Mouse (Mus musculus) liver, adult 2 months (tissue): Measurements from ENCODE around the gene Sypl. TPM values are rescaled to one million over a fixed set of nuclear protein-coding genes. Genes with fewer than 3 reads are reported as not detected.

Source experiments
- DNase-seq: peaks from one replicate; pipeline ENCODE4 v3.0.0-alpha.2; 2011; ENCODE audit warnings: low read depth, low spot score; ENCODE audit errors: extremely low read depth
- H3K27ac ChIP-seq: fragments of 200-500 bp; replicated peaks from 2 replicates; pipeline ENCODE4 v1.5.1; 2012; ENCODE audit warnings: low read depth, mild to moderate bottlenecking, control low read depth, inconsistent platforms, low read length; ENCODE audit not compliant: insufficient read depth
- H3K27me3 ChIP-seq: fragments of 200-500 bp; 2 replicates; pipeline ENCODE4 v1.6.1; 2012; ENCODE audit warnings: mild to moderate bottlenecking, moderate library complexity, low read length, inconsistent platforms; ENCODE audit not compliant: control insufficient read depth, insufficient read depth
- H3K36me3 ChIP-seq: fragments of 200-500 bp; 2 replicates; pipeline ENCODE4 v1.6.1; 2012; ENCODE audit warnings: low read length, inconsistent platforms; ENCODE audit not compliant: control insufficient read depth, insufficient read depth
- H3K4me1 ChIP-seq: fragments of 200-500 bp; 2 replicates; pipeline ENCODE4 v1.6.1; 2011; ENCODE audit warnings: low read length; ENCODE audit not compliant: control insufficient read depth, insufficient read depth
- H3K4me3 ChIP-seq: fragments of 200-500 bp; 2 replicates; pipeline ENCODE4 v1.5.1; 2011; ENCODE audit warnings: low read depth, mild to moderate bottlenecking, control low read depth, low read length, moderate library complexity; ENCODE audit not compliant: insufficient read depth
- H3K79me2 ChIP-seq: fragments of 200-500 bp; 2 replicates; pipeline ENCODE4 v1.6.1; 2012; ENCODE audit warnings: inconsistent platforms, mild to moderate bottlenecking, low read length, moderate library complexity; ENCODE audit not compliant: control insufficient read depth, insufficient read depth
- H3K9ac ChIP-seq: fragments of 200-500 bp; 2 replicates; pipeline ENCODE4 v1.6.1; 2012; ENCODE audit warnings: low read depth, mild to moderate bottlenecking, control low read depth, inconsistent platforms, low read length
- CTCF ChIP-seq: fragments of 200-500 bp; IDR thresholded peaks from 2 replicates; pipeline ENCODE4 v1.5.1; 2011; ENCODE audit warnings: low read depth, low read length, control low read depth
- POLR2A ChIP-seq: fragments of 200-500 bp; IDR thresholded peaks from 2 replicates; pipeline ENCODE4 v1.6.1; 2011; ENCODE audit warnings: low read length, control low read depth; ENCODE audit not compliant: insufficient read depth; ENCODE audit errors: extremely low read depth
- WGBS: fragments of 180-500 bp; shearing (Covaris S2); methylation state at CpG from one replicate; pipeline ENCODE4 v1.1.7; 2018; 5-methylcytosine and 5-hydroxymethylcytosine counted together
- polyA plus RNA-seq: library from polyadenylated mRNA; depleted of rRNA; stranded (reverse); fragments of >200 nt; gene quantifications from 2 replicates; pipeline ENCODE4 v1.2.3, GENCODE M21; 2012
- total RNA-seq: library from RNA; depleted of rRNA; stranded (reverse); fragments of >200 nt; gene quantifications from 2 replicates; pipeline ENCODE4 v1.2.3, GENCODE M21; 2014

Sypl gene
- total and polyA plus RNA-seq, 2 experiments = 38.6 to 48.4 TPM

DNA sequence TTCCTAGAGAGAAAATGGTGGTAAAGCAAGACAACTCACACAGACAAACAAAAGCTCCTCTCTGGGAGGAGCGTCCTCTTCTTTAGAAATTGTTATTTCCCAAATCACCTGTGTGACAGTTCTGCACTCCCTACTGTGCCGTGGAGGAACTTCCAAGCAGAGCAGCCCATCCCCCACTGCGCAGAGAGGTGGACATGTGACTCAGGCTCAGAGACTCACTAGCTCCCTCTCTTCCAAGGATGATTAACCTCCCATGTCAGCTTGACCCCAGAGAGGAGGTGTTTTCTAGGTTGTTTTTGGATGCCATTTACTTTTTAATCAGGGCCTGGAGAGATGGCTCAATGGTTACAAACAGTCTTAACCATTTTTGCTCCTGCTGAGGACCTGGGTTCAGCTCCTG, 29.4 kb upstream of the Sypl start:
- Histone ChIP-seq H3K27ac (no peak overlapping the region), H3K4me3 (no peak overlapping the region), H3K79me2 (no peaks in the 10 kb centered on the region), H3K9ac (no peak overlapping the region), H3K4me1 (peaks cover 6% of the 10 kb centered on the region; the same call in 1 of the 2 replicates), H3K36me3 (no peaks in the 10 kb centered on the region), H3K27me3 (no peaks in the 10 kb centered on the region)
- TF ChIP-seq CTCF (no peak), POLR2A (no peak)
- 54% methylated on average over 3 of the region's 3 CpGs for WGBS
- no peak for DNase-seq

DNA sequence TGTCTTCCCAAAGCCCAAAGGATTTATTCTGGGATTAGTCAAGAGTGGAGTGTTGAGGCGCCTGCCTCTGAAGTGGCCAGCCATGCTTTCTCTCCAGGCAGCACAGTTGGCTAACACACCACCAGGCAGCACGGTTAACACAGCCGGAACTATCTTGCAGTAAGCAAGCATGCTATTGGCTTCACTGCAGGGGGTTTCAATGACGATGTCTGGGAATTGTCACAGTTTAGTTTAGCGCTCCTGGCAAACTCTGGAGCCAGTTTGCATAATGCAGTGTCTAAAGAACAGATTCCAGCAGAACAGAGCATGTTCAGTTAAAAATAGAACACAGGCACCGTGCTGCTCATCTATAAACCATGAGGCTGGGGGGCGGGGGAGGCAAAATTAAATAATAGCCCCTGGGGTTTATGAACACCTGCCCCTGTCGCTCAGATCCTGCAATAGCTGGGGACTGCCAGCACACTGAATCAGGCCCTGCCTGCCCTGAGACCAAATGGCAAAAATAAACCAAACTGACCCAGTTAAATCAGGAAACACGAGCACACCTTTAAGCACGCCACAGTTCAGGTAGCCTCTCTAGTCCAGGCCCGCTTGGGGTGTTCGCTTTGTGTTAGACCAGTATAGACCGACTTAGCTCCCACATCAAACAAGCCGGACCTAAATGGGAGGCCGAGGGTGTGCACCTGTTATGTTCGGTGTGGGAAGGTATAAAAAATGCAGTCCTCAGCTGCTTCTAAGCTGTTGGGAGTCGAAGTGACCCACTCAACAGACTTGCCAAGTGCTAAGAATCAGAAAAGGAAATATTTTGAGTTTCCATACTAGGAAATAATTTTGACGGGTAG, 27.1 kb upstream of the Sypl start:
- WGBS = 69% methylated on average over 18 of the region's 18 CpGs
- peak; percentile 35 for DNase-seq
- Histone ChIP-seq H3K27ac (no peak overlapping the region), H3K4me1 (no peaks in the 10 kb centered on the region; the same call in 1 of the 2 replicates), H3K27me3 (no peaks in the 10 kb centered on the region), H3K4me3 (no peak overlapping the region), H3K9ac (no peak overlapping the region), H3K79me2 (no peaks in the 10 kb centered on the region), H3K36me3 (no peaks in the 10 kb centered on the region)
- no peak for TF ChIP-seq POLR2A
- no peak for TF ChIP-seq CTCF

DNA sequence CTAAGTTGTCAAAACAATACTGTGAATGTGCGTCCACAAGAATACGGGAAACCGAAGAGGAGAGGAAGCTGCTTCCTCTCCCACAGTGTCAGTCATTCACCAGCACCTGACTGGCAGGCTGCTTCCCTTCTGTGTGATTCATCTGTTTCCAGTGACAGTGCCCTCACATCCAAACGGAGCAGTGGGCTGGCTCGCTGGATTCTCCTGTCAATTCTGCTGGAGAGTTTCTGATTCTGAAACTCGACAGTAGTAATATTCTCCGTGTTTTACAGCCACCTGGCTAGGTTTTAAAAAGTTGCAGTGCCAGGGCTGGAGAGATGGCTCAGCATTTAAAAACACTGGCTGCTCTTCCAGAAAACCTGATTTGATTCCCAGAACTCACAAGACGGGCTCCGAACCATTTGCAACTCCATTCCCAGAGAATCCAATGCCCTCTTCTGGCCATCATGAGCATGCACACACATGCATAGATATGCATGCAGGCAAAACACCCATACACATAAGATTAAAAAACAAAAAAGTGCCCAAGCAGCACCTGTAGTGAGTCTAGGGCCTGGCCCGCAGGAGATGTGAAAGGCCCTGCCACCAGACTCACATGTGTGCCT, 26.4 kb upstream of the Sypl start:
- TF ChIP-seq CTCF = no peak
- no peak for TF ChIP-seq POLR2A
- H3K27ac ChIP-seq = no peak overlapping the region
- H3K4me1 ChIP-seq = no peaks in the 10 kb centered on the region; the same call in 1 of the 2 replicates
- H3K4me3 ChIP-seq = no peak overlapping the region
- DNase-seq = peak; percentile 13
- no peaks in the 10 kb centered on the region for H3K36me3 ChIP-seq
- no peaks in the 10 kb centered on the region for H3K79me2 ChIP-seq
- no peaks in the 10 kb centered on the region for H3K27me3 ChIP-seq
- WGBS = 75% methylated on average over 10 of the region's 10 CpGs
- H3K9ac ChIP-seq = no peak overlapping the region

DNA sequence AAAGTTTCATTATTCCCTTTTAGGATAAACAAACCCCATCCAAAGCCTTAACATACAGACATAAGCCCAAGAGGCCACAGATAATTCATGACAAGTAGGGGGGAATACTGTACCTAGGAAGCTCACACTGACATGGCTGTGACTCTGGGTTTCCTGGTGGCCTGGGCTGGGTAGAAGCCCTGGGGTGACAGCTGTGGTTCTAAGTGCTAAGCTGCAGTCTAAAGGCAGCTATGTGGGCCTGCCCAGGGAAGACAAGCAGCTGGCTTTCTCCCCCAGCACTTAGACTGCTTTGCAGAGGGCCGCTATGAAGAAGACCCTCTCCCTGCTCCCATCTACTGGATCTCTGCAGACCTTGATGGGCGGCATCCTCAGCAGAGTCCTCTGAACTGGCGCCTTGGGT, 25.5 kb upstream of the Sypl start:
- WGBS = 89% methylated on average over 3 of the region's 3 CpGs
- TF ChIP-seq CTCF (no peak), POLR2A (no peak)
- H3K27me3 ChIP-seq = no peaks in the 10 kb centered on the region
- no peak overlapping the region for H3K27ac ChIP-seq
- DNase-seq = no peak
- no peak overlapping the region for H3K4me3 ChIP-seq
- no peaks in the 10 kb centered on the region; the same call in 1 of the 2 replicates for H3K4me1 ChIP-seq
- no peaks in the 10 kb centered on the region for H3K79me2 ChIP-seq
- no peak overlapping the region for H3K9ac ChIP-seq
- no peaks in the 10 kb centered on the region for H3K36me3 ChIP-seq

DNA sequence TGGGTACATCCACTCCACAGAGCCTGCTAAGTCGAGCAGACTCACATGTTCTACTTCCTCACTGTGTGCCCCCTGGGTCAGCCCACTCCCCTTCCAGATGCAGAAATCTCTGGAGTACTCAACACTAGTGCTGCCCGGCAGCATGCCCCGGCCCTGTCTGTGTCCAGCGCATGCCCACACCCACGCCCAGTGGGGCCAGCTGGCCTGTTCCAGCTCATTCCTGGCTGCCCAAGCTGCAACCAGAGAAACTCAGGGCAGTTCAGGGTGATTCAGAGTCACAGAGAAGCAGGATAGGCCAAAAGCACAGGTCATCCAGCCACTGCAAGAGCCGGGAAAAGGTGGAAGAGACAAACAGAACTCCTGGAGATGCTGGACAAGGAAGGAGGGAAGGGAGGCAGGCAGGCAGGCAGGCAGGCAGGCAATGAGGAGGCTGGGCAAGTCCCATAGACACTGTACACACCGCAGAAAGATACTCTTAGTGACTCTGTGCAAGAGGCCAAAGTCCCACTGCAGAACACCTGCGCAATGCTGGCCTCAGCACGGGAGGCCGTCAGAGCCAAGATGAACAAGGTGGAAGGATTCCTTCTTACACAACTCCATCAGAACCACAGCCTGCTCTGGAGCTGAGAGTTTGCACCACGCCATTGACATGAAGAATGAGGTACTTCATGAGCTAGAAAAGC, 23.7 kb upstream of the Sypl start:
- peak overlapping the region; percentile 52 for H3K27ac ChIP-seq
- no peaks in the 10 kb centered on the region for H3K79me2 ChIP-seq
- no peak overlapping the region for H3K9ac ChIP-seq
- H3K4me3 ChIP-seq = no peak overlapping the region
- DNase-seq = peak; percentile 91
- no peaks in the 10 kb centered on the region for H3K36me3 ChIP-seq
- no peaks in the 10 kb centered on the region; the same call in 1 of the 2 replicates for H3K4me1 ChIP-seq
- TF ChIP-seq CTCF (no peak), POLR2A (no peak)
- 28% methylated on average over 11 of the region's 11 CpGs for WGBS
- H3K27me3 ChIP-seq = no peaks in the 10 kb centered on the region

DNA sequence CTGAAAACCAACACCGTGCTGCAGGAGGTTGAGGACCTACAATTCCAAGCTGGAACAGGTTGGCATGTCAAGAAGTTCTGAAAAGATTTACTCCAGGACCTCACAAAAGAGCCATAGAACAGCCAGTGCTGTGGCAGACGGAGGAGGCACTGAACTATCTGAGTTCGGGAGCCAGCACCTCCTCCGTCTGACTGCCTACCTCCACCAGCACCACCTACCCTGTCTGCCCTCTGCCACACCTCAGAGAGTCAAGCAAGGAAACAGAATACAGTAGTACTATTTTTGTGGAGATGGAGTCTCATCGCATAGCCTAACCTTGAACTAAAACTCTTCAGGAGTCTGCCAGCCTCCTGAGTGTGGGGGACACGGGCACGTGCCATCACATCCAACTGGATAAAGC, 23.1 kb upstream of the Sypl start:
- Histone ChIP-seq H3K4me3 (no peak overlapping the region), H3K27me3 (no peaks in the 10 kb centered on the region), H3K4me1 (no peaks in the 10 kb centered on the region; the same call in 1 of the 2 replicates), H3K36me3 (no peaks in the 10 kb centered on the region), H3K27ac (no peak overlapping the region), H3K9ac (no peak overlapping the region), H3K79me2 (no peaks in the 10 kb centered on the region)
- TF ChIP-seq POLR2A (no peak), CTCF (no peak)
- 78% methylated on average over 7 of the region's 7 CpGs for WGBS
- no peak for DNase-seq
